Mouse (Mus musculus) left cerebral cortex, postnatal 36 days (tissue): ENCODE results near the gene Gm3415. TPM values are rescaled to one million over a fixed set of nuclear protein-coding genes. Genes with fewer than 3 reads are reported as not detected.
"Not testable (repeated sequence)": the region's sequence is repeated elsewhere in the genome, so short reads cannot be mapped to it uniquely, and the experiment has no call there.

Source experiments
- DNase-seq, 2 experiments: peaks; one replicate each; pipeline ENCODE4 v3.0.0; 2021 to 2022; ENCODE audit warnings: low spot score in 2 of 2, mixed read lengths in 1 of 2
- intact Hi-C: fragments of 180-260 bp; cut with DNase I; formaldehyde crosslinking; loops from one replicate; pipeline ENCODE4 v1.15.1; 2025
- total RNA-seq, 2 experiments: library from RNA; stranded (reverse); gene quantifications; 2 replicates each; pipeline ENCODE4 v1.2.3; 2021

Gm3415 gene
- total RNA-seq, 2 experiments from 2014 or later: not detected

GRCm38 (mm10) chr5:146598215-146599119, 42.5 kb downstream of the Gm3415 start:
- intact Hi-C loops: no loop called here
- DNase-seq: peak in 1 of 2 experiments; percentile 18

DNA sequence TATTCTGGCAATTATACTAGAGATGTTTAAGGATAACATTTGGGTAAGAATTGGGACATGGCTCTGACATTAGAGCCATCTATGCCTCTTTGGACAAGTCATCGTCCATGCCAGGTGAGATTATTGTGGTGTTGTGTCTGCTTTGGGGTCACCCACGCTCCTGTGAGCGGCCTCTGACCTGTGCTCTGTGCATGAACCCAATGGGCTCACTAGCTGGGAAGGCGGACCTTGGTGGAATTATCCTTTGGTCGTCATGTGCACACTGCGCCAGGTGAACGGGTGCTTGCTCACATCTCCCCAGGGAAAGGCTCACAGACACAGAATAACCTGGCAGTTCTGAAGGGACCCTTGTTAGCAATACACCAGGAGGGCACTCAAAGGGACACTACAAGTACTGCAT, 43.3 kb downstream of the Gm3415 start:
- DNase-seq, intact Hi-C loops: not testable (repeated sequence)

DNA sequence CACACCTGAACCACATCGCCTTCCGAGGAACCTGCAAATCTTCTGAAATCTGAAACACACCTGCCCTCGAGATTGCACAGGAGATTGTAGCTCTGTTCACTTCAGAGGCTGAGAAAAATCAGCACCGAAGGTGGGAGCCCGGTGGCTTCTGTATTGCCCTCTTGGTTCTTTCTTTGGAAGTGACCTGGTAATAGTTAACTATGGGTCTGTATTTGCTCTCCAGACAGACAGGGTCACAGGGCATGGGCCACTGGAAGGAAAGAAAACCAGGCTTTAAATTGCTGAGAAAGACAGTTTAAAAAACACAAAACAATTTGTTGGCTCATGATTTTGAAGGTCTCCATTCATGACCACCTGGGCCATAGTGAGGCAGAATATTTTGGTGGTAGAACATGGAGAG, 44.0 kb downstream of the Gm3415 start:
- intact Hi-C loops: no loop called here
- DNase-seq: no peak

- intact Hi-C loops: no loop called here
- no peak for DNase-seq
These were observed 50.3 kb downstream of the Gm3415 start for GRCm38 (mm10) chr5:146606221-146606620.

DNA sequence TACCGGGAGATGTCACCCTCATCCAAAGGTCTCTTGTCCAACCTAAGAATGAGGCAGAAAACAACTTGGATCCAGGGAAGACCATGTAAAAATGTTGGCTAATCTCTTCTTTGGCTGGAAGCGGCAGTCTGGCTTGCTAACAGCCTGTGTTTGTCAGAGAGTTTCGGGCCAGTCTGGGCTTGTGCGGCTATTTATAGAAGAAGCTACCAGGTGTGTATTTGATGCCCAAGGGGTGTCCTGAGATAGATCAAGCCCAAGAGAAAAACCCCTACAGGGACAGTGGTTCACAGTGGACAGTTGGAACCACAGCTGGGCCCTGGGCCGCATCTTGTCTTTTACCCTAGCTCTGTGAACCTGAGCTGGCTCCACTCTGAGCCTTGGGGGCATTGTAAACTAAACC, 51.0 kb downstream of the Gm3415 start:
- intact Hi-C loops: no loop called here
- DNase-seq: no peak

GRCm38 (mm10) chr5:146607816-146608215, 51.9 kb downstream of the Gm3415 start:
- DNase-seq: no peak
- intact Hi-C loops: no loop called here

Other genes starting within 250 kb of the Gm3415 start
- 10 to 100 TPM; 90.6 to 96.2 TPM for gene Wasf3, start 171.2 kb upstream of the Gm3415 start, total RNA-seq
- not detected for gene Gm6408, start 74.2 kb upstream of the Gm3415 start, total RNA-seq
- not detected for gene Gm6370, start 64.8 kb upstream of the Gm3415 start, total RNA-seq
- not detected for gene 4930449I24Rik, start 53.7 kb upstream of the Gm3415 start, total RNA-seq
- not detected for gene Gm3402, start 42.0 kb upstream of the Gm3415 start, total RNA-seq
- gene Gm3404, start 30.3 kb upstream of the Gm3415 start, total RNA-seq: not detected
- gene Gm3409, start 18.5 kb upstream of the Gm3415 start, total RNA-seq: not detected
- gene Gpr12, start 29.1 kb downstream of the Gm3415 start, total RNA-seq: 10 to 100 TPM; 28.5 to 34.1 TPM
- 10 to 100 TPM; 56.2 to 57.8 TPM for gene Usp12, start 238.9 kb downstream of the Gm3415 start, total RNA-seq